Mouse (Mus musculus): Measurements from ENCODE around the gene Lancl1. TPM values are rescaled to one million over a fixed set of nuclear protein-coding genes. Genes with fewer than 3 reads are reported as not detected.

The Lancl1 gene
- polyA plus RNA-seq, 1 experiment, result 43.2 TPM

DNA sequence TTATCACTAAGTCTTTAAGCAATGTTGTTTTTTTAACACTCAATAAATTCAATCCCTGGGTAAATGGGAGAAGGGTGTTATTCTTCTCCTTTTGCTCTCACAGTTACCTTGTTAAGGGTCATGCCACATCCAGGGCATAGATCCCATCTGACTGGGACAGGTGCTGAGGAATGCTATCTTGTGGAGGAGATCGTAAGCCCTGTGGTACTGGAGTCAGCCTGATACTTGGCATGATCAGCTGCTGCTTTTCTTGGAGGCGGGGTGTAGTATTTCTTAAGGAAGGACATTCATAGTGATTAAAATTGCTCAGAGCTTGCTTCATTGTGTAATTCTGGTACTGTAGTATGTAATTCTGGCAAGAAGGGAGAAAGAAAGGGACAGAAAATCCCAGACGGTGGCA, 81.3 kb downstream of the Lancl1 start:
- H3K4me1 ChIP-seq (ENCODE audit: control insufficient read depth, insufficient read depth, low read length), result no peaks in the 10 kb centered on the region
- TF ChIP-seq POLR2A (IDR thresholded peaks at IDR 0.05; ENCODE audit: low read depth, low read length), result no peak

DNA sequence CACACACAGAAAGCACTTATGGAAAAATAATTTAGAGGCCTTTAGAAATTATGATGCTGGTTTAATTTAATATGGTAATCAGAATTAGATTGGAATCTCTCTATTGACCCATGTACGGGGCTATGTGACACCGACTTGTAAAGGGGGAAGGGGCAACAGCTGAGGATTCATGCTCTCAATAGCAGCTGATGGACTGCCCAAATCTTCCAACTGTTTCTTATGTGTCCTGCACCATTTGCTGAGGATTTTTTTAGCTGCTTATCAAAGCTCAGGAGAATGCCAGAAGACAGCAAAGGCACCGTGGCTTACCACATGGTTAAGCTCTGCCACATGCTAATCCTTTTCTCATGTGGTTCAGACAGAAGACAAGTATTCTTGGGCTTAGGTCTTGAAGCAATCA, 87.6 kb downstream of the Lancl1 start:
- Histone ChIP-seq H3K27ac (ENCODE audit: insufficient read depth, low read length) (no peak overlapping the region), H3K4me1 (ENCODE audit: control insufficient read depth, insufficient read depth, low read length) (no peaks in the 10 kb centered on the region), H3K4me3 (ENCODE audit: insufficient read depth, low read length) (no peak overlapping the region)
- TF ChIP-seq CTCF (IDR thresholded peaks at IDR 0.05; ENCODE audit: borderline replicate concordance, insufficient read depth, low read length), result no peak
- TF ChIP-seq POLR2A (IDR thresholded peaks at IDR 0.05; ENCODE audit: low read depth, low read length), result no peak

More for the DNA sequence above, 81.3 kb downstream of the Lancl1 start:
- no peak overlapping the region for H3K4me3 ChIP-seq (ENCODE audit: insufficient read depth, low read length)
- no peak overlapping the region for H3K27ac ChIP-seq (ENCODE audit: insufficient read depth, low read length)

Other genes with a start within 250 kb of the Lancl1 start
- 10.4 and 20.5 TPM in 2 replicates for gene Kansl1l, start 221.3 kb downstream of the Lancl1 start, polyA plus RNA-seq (2011; ENCODE audit: insufficient read length, low read depth, missing spikeins)
- 75.7 and 80.5 TPM in 2 replicates for gene Acadl, start 175.6 kb downstream of the Lancl1 start, polyA plus RNA-seq (2011; ENCODE audit: insufficient read length, low read depth, missing spikeins)
- 0.95 TPM in 1 of 2 replicates, not detected in the other for gene Myl1, start 93.5 kb downstream of the Lancl1 start, polyA plus RNA-seq (2011; ENCODE audit: insufficient read length, low read depth, missing spikeins)
- not detected in 2 replicates for gene Cps1, start 84.2 kb upstream of the Lancl1 start, polyA plus RNA-seq (2011; ENCODE audit: insufficient read length, low read depth, missing spikeins)

Data from embryonic fibroblast, embryonic 13.5 days (primary cell).